Mouse (Mus musculus): ENCODE measurements around the gene Ccl17.

Ccl17 gene

GRCm38 (mm10) chr8:94810153-94810552 is at the start of gene Ccl17:
Ccl17 (plus strand) TSS chr8:94810453.
- no peak for DNase-seq (ENCODE audit: low read depth, low spot score)

- DNase-seq (ENCODE audit: low read depth, low spot score), result no peak
These were observed 43.2 kb upstream of the Ccl17 start for GRCm38 (mm10) chr8:94767035-94767434.

GRCm38 (mm10) chr8:94770945-94771344 is 39.3 kb upstream of the Ccl17 start:
- DNase-seq (ENCODE audit: low read depth, low spot score), result no peak

GRCm38 (mm10) chr8:94771941-94772670 is 38.1 kb upstream of the Ccl17 start, which contains the start of gene Cx3cl1:
Cx3cl1 (plus strand) TSS chr8:94772009.
- no peak for DNase-seq (ENCODE audit: low read depth, low spot score)

GRCm38 (mm10) chr8:94773048-94773447 is 37.2 kb upstream of the Ccl17 start:
- no peak for DNase-seq (ENCODE audit: low read depth, low spot score)

- DNase-seq (ENCODE audit: low read depth, low spot score), result no peak
These were observed 36.5 kb upstream of the Ccl17 start for GRCm38 (mm10) chr8:94773700-94774171.

- no peak for DNase-seq (ENCODE audit: low read depth, low spot score)
These were observed 35.7 kb upstream of the Ccl17 start for GRCm38 (mm10) chr8:94774601-94775000.

GRCm38 (mm10) chr8:94776346-94776745 is 33.9 kb upstream of the Ccl17 start:
- DNase-seq (ENCODE audit: low read depth, low spot score), result no peak

GRCm38 (mm10) chr8:94778036-94778435 is 32.2 kb upstream of the Ccl17 start:
- no peak for DNase-seq (ENCODE audit: low read depth, low spot score)

- DNase-seq (ENCODE audit: low read depth, low spot score), result no peak
These were observed 31.8 kb upstream of the Ccl17 start for GRCm38 (mm10) chr8:94778473-94778872.

- DNase-seq (ENCODE audit: low read depth, low spot score), result peak; percentile 38
These were observed 31.2 kb upstream of the Ccl17 start for GRCm38 (mm10) chr8:94778895-94779533.

GRCm38 (mm10) chr8:94779534-94780294 is 30.5 kb upstream of the Ccl17 start:
- no peak for DNase-seq (ENCODE audit: low read depth, low spot score)

- DNase-seq (ENCODE audit: low read depth, low spot score), result no peak
These were observed 29.6 kb upstream of the Ccl17 start for GRCm38 (mm10) chr8:94780491-94781154.

- DNase-seq (ENCODE audit: low read depth, low spot score), result no peak
These were observed 29.0 kb upstream of the Ccl17 start for GRCm38 (mm10) chr8:94781155-94781837.

- no peak for DNase-seq (ENCODE audit: low read depth, low spot score)
These were observed 28.4 kb upstream of the Ccl17 start for GRCm38 (mm10) chr8:94781838-94782235.

- no peak for DNase-seq (ENCODE audit: low read depth, low spot score)
These were observed 26.4 kb upstream of the Ccl17 start for GRCm38 (mm10) chr8:94783890-94784289.

- peak; percentile 60 for DNase-seq (ENCODE audit: low read depth, low spot score)
These were observed 24.8 kb upstream of the Ccl17 start for GRCm38 (mm10) chr8:94785247-94785985.

- DNase-seq (ENCODE audit: low read depth, low spot score), result no peak
These were observed 24.2 kb upstream of the Ccl17 start for GRCm38 (mm10) chr8:94785995-94786595.

- DNase-seq (ENCODE audit: low read depth, low spot score), result no peak
These were observed 22.4 kb upstream of the Ccl17 start for GRCm38 (mm10) chr8:94787524-94788501.
